In the genomic region with DNA sequence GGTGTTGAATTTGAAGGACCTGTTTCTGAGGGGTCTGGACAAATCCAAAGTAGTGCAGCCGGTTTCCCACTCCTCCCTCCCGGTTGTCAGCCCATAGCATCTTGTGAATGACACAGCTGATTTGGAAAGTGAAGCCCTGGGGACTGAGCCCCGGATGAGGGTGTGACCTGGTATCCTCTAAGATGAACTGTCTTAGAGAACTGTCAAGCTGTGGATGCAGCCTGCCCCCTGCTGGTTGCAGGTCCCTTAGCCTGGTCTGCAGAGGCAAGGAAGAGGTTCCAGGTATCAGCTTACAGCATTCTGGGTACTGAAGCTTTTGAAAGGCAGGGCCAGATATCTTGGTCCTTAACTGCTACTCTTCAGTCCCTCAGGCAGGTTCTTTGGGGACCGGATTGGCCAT, we compare ENCODE assay signal across 8 mouse cellular contexts. TPM values are rescaled to one million over a fixed set of nuclear protein-coding genes. Genes with fewer than 3 reads are reported as not detected.
DNase-seq lines count a peak whose midpoint lies in the region; ATAC-seq lines count a peak whose summit lies in the region.

No protein-coding gene starts in this region.

- H3K4me1 ChIP-seq in forebrain, embryonic 11.5 days (replicated peaks; ENCODE audit: control insufficient read depth, insufficient read depth, low read length): no peaks in the 10 kb centered on the region
- no peaks in the 10 kb centered on the region for H3K4me1 ChIP-seq in forebrain, embryonic 12.5 days
- no peaks in the 10 kb centered on the region; the same call in 1 of the 2 replicates for H3K4me1 ChIP-seq in midbrain, embryonic 14.5 days (ENCODE audit: control insufficient read depth, insufficient read depth, low read length)

- ATAC-seq in forebrain, embryonic 11.5 days (replicated peaks; ENCODE audit: low FRiP score): no peak
- no peak for ATAC-seq in forebrain, embryonic 12.5 days (ENCODE audit: low FRiP score)
- ATAC-seq in midbrain, embryonic 14.5 days (ENCODE audit: low FRiP score, low TSS enrichment): no peak

- no peak overlapping the region for H3K4me2 ChIP-seq in forebrain, embryonic 11.5 days (ENCODE audit: low read depth, low read length, severe bottlenecking)
- H3K4me2 ChIP-seq in forebrain, embryonic 12.5 days: no peak overlapping the region
- H3K4me2 ChIP-seq in midbrain, embryonic 14.5 days (ENCODE audit: low read length): no peak overlapping the region

- H3K27me3 ChIP-seq in forebrain, embryonic 11.5 days (ENCODE audit: control insufficient read depth, insufficient read depth, low read length): no peaks in the 10 kb centered on the region
- no peaks in the 10 kb centered on the region for H3K27me3 ChIP-seq in forebrain, embryonic 12.5 days
- no peaks in the 10 kb centered on the region for H3K27me3 ChIP-seq in midbrain, embryonic 14.5 days (ENCODE audit: control insufficient read depth, insufficient read depth, low read length)

- no peak overlapping the region for H3K9ac ChIP-seq in forebrain, embryonic 11.5 days (ENCODE audit: low read length)
- no peak overlapping the region for H3K9ac ChIP-seq in forebrain, embryonic 12.5 days
- H3K9ac ChIP-seq in midbrain, embryonic 14.5 days (replicated peaks; ENCODE audit: low read length): no peak overlapping the region

- peak; percentile 80 for DNase-seq in forebrain, embryonic 11.5 days (ENCODE audit: low spot score)
- DNase-seq in adrenal gland, adult 18-20 months (ENCODE audit: low spot score in 2 of 2): peak; percentile 79 to 85
- peak; percentile 50 for DNase-seq in embryo, embryonic 11.5 days (ENCODE audit: low read depth, low spot score)
- peak; percentile 83 to 88 for DNase-seq in heart, postnatal 10 days
- DNase-seq in left cerebral cortex, postnatal 14 days (ENCODE audit: low spot score in 2 of 2): peak; percentile 74 to 79
- peak; percentile 80 for DNase-seq in midbrain, embryonic 14.5 days
- DNase-seq in spleen, postnatal 36 days (ENCODE audit: low spot score in 2 of 2): peak; percentile 75 to 76

- H3K4me3 ChIP-seq in forebrain, embryonic 11.5 days (ENCODE audit: low read depth, low read length): no peak overlapping the region
- H3K4me3 ChIP-seq in forebrain, embryonic 12.5 days (replicated peaks): no peak overlapping the region
- H3K4me3 ChIP-seq in midbrain, embryonic 14.5 days (replicated peaks; ENCODE audit: low read depth, low read length): no peak overlapping the region

- H3K9me3 ChIP-seq in forebrain, embryonic 11.5 days (ENCODE audit: control insufficient read depth, low read length): no peaks in the 10 kb centered on the region
- H3K9me3 ChIP-seq in forebrain, embryonic 12.5 days: no peaks in the 10 kb centered on the region
- H3K9me3 ChIP-seq in midbrain, embryonic 14.5 days (ENCODE audit: control insufficient read depth, low read length): no peaks in the 10 kb centered on the region

- no peak overlapping the region for H3K27ac ChIP-seq in forebrain, embryonic 11.5 days (ENCODE audit: low read depth, low read length)
- H3K27ac ChIP-seq in forebrain, embryonic 12.5 days: no peak overlapping the region
- no peak overlapping the region for H3K27ac ChIP-seq in midbrain, embryonic 14.5 days (replicated peaks; ENCODE audit: low read depth, low read length)

- 29% methylated on average over 4 of the region's 4 CpGs for WGBS in forebrain, embryonic 11.5 days
- 37% methylated on average over 4 of the region's 4 CpGs for WGBS in forebrain, embryonic 12.5 days
- 28% methylated on average over 4 of the region's 4 CpGs for WGBS in midbrain, embryonic 14.5 days

- no peaks in the 10 kb centered on the region for H3K36me3 ChIP-seq in forebrain, embryonic 11.5 days (ENCODE audit: control insufficient read depth, insufficient read depth, low read length)
- H3K36me3 ChIP-seq in forebrain, embryonic 12.5 days (replicated peaks): peaks cover 39% of the 10 kb centered on the region
- peaks cover 48% of the 10 kb centered on the region for H3K36me3 ChIP-seq in midbrain, embryonic 14.5 days (ENCODE audit: control insufficient read depth, insufficient read depth, low read length)

- intact Hi-C loops in heart, postnatal 10 days (cut with DNase I): loop anchor here (1.0 to 10.0 kb wide), 4 partner anchors 112 to 661 kb away; no protein-coding TSS in a partner anchor
- intact Hi-C loops in left cerebral cortex, postnatal 14 days (cut with DNase I): loop anchor here (5.0 kb wide), 1 partner anchor 78 kb away; the partner anchor contains the start of gene Arih1

RNA-seq across cellular contexts. Expression of gene Celf6, which starts 12.1 kb away (rescaled TPM):
- polyA plus RNA-seq in forebrain, embryonic 11.5 days (2014; fragmentation: Nextera tagmentation; extraction: Ambion mirVana): 8.3 and 9.6 TPM in 2 replicates
- polyA plus RNA-seq in forebrain, embryonic 12.5 days (2016; fragmentation: Nextera tagmentation; extraction: Ambion mirVana): 14.4 and 16.7 TPM in 2 replicates
- 1 to 10 TPM; 5.0 to 5.7 TPM for total RNA-seq in adrenal gland, adult 18-20 months (2021)
- total RNA-seq in heart, postnatal 10 days (2021): not detected
- 10 to 100 TPM; 27.1 to 28.5 TPM for total RNA-seq in left cerebral cortex, postnatal 14 days (2021)
- polyA plus RNA-seq in midbrain, embryonic 14.5 days (2014; fragmentation: Nextera tagmentation; extraction: Ambion mirVana): 35.4 and 45.8 TPM in 2 replicates

RNA-seq across cellular contexts. Expression of gene Tmem202, which starts 26.0 kb away (rescaled TPM):
- polyA plus RNA-seq in forebrain, embryonic 11.5 days (2014; fragmentation: Nextera tagmentation; extraction: Ambion mirVana): not detected in 2 replicates
- polyA plus RNA-seq in forebrain, embryonic 12.5 days (2016; fragmentation: Nextera tagmentation; extraction: Ambion mirVana): 0.15 TPM in 1 of 2 replicates, not detected in the other
- total RNA-seq in adrenal gland, adult 18-20 months (2021): 1 to 10 TPM; 2.9 to 3.1 TPM
- under 1 TPM; 0.22 to 0.31 TPM for total RNA-seq in heart, postnatal 10 days (2021)
- 1 to 10 TPM; 2.0 to 3.5 TPM for total RNA-seq in left cerebral cortex, postnatal 14 days (2021)
- 0.46 and 0.74 TPM in 2 replicates for polyA plus RNA-seq in midbrain, embryonic 14.5 days (2014; fragmentation: Nextera tagmentation; extraction: Ambion mirVana)

RNA-seq across cellular contexts. Expression of gene Hexa, which starts 26.3 kb away (rescaled TPM):
- 44.2 and 44.5 TPM in 2 replicates for polyA plus RNA-seq in forebrain, embryonic 11.5 days (2014; fragmentation: Nextera tagmentation; extraction: Ambion mirVana)
- polyA plus RNA-seq in forebrain, embryonic 12.5 days (2016; fragmentation: Nextera tagmentation; extraction: Ambion mirVana): 37.1 and 43.3 TPM in 2 replicates
- total RNA-seq in adrenal gland, adult 18-20 months (2021): 100 to 1,000 TPM; 110 to 154 TPM
- total RNA-seq in heart, postnatal 10 days (2021): 10 to 100 TPM; 33.1 to 38.1 TPM
- total RNA-seq in left cerebral cortex, postnatal 14 days (2021): 10 to 100 TPM; 40.1 to 43.3 TPM
- 47.1 and 57.5 TPM in 2 replicates for polyA plus RNA-seq in midbrain, embryonic 14.5 days (2014; fragmentation: Nextera tagmentation; extraction: Ambion mirVana)

RNA-seq across cellular contexts. Expression of gene Parp6, which starts 51.5 kb away (rescaled TPM):
- 77.3 and 85.4 TPM in 2 replicates for polyA plus RNA-seq in forebrain, embryonic 11.5 days (2014; fragmentation: Nextera tagmentation; extraction: Ambion mirVana)
- 105 and 116 TPM in 2 replicates for polyA plus RNA-seq in forebrain, embryonic 12.5 days (2016; fragmentation: Nextera tagmentation; extraction: Ambion mirVana)
- total RNA-seq in adrenal gland, adult 18-20 months (2021): 10 to 100 TPM; 27.7 to 35.8 TPM
- total RNA-seq in heart, postnatal 10 days (2021): 10 to 100 TPM; 15.6 to 19.3 TPM
- total RNA-seq in left cerebral cortex, postnatal 14 days (2021): 100 to 1,000 TPM; 184 to 209 TPM
- 205 and 226 TPM in 2 replicates for polyA plus RNA-seq in midbrain, embryonic 14.5 days (2014; fragmentation: Nextera tagmentation; extraction: Ambion mirVana)

Comparison
In these comparisons a context has a peak if more than half of its experiments do, and no peak if none do; other contexts are left out.
1. RNA of gene Celf6, which starts 12.1 kb away (total RNA-seq): 27.1 to 28.5 TPM in left cerebral cortex, postnatal 14 days and 5.0 to 5.7 TPM in adrenal gland, adult 18-20 months; not detected in heart, postnatal 10 days; every median in the first group is over 4 times any median in the second.
2. Peak in every context shown above with its lines, with median percentiles within 50 percentile points of each other: DNase-seq.